Mouse (Mus musculus): ENCODE data around the gene Htra3. TPM values are rescaled to one million over a fixed set of nuclear protein-coding genes. Genes with fewer than 3 reads are reported as not detected.

The Htra3 gene
- polyA plus RNA-seq (2016; fragmentation: Nextera tagmentation; extraction: Ambion mirVana) = 5.9 and 8.2 TPM in 2 replicates

DNA sequence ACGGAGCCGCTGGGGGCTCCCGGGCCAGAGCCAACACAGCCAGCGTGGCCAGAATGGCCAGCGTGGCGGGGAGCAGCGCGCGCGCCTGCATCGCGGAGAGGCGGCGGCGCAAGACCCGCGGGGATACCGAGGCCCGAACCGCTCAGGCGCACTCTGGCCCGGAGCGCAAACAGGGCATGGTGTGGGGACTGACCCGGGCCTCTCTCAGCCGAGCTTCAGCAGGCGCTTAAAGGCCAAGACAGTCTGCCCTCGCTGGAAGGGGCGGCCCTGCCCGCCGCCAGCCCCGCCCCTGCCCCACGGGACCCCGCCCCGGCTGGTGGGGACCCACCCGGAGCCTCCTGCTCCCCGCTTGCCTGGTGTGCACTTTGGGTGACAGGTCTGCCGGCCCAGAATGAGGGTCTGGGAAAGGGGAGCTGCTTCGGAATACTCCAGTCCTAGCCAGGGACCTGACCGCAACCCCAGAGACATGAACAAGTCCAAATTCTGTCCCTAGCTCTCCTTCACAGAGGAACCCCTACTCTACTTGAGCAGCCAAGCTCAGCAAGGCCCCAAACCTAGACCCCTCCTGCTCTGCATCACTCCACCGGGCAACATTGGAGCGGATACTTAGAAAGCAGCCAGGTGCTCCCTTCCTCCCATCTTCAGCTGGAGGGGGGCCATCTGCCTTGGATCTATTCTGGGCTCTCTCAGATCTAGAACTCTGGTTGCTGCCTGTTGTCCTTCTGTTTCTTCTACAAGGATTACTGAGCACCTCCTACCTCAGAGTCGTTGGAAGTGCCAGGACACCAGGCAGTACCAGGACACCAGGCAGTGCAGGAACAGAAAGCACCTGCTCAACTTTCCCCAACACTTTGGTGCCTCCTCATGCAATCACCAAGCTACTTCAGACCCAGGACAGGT lies at the start of gene Htra3:
Gene Htra3, minus strand, starts transcription at position 527 of the 900 bp plus-strand sequence.
- H3K36me3 ChIP-seq (replicated peaks) = no peaks in the 10 kb centered on the region
- H3K4me2 ChIP-seq = peak within 1 kb of the TSS; percentile 52
- peaks cover 46% of the 10 kb centered on the region for H3K27me3 ChIP-seq
- H3K4me1 ChIP-seq = peaks cover 7% of the 10 kb centered on the region
- peak within 1 kb of the TSS; percentile 34 for H3K4me3 ChIP-seq (replicated peaks)
- H3K9me3 ChIP-seq = no peaks in the 10 kb centered on the region
- H3K27ac ChIP-seq = no peak within 1 kb of the TSS
- H3K9ac ChIP-seq = no peak within 1 kb of the TSS
- WGBS = 11% methylated on average over 42 of the region's 42 CpGs
- no peak for ATAC-seq (ENCODE audit: low FRiP score)

DNA sequence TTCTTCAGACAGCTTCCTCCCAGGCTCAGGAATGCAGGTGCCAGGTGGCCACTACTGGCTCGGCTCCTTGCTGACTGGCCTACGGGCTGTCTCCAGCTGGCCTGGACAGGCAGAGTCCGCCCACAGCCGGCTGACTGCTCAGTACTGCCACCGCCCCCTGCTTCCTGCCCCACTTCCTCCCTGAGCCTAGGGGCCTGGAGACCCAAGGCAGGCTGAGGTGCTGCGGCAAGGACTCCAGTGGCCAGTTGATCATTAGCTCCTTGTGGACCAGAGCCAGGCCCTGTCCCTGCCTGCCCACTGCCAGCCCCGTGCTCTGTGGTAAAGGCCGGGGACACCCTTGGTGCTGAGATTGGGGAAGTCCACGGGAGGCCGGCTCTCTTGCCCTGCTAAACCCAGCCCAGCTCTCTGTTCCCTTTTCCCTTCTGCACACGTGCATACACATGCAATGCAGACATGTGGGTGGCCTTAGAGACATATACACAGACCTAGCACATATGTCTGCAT lies 49.4 kb upstream of the Htra3 start:
- WGBS = 65% methylated on average over 11 of the region's 11 CpGs
- no peak for ATAC-seq (ENCODE audit: low FRiP score)
- Histone ChIP-seq H3K27me3 (no peaks in the 10 kb centered on the region), H3K36me3 (replicated peaks) (no peaks in the 10 kb centered on the region), H3K4me1 (no peaks in the 10 kb centered on the region), H3K9ac (no peak overlapping the region), H3K27ac (peak overlapping the region; percentile 53; the same call in 1 of the 2 replicates), H3K4me3 (replicated peaks) (no peak overlapping the region), H3K4me2 (no peak overlapping the region), H3K9me3 (no peaks in the 10 kb centered on the region)

DNA sequence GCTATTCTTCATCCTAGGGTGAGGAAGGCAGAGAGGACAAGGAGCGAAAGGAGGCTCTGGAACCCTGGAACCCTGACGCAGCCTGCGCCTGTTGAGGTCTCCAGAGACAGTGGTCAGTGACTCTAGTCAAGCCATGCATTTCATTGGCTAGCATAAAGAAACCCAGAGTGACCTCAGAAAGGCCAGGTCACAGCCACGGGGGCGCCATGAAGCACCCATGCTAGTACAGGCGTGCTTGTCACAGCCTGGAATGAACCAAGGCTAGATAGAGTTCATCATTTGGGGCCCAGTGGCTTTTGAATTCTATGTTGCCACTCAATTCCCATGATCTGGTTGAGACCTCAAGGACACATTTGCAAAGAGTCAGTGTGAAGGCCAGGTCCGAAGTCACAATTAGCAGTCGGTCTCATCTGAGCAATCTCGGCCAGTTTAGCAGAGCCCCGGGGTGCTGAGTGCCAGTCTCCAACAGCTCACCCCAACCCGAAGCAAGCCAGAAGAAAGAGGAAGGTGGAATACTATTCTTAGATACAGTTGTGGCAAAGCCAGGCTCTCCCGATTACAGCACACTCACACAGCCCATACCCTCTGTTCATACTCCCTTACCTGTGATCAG lies 48.9 kb upstream of the Htra3 start:
- ATAC-seq (ENCODE audit: low FRiP score) = no peak
- Histone ChIP-seq H3K9me3 (no peaks in the 10 kb centered on the region), H3K36me3 (replicated peaks) (no peaks in the 10 kb centered on the region), H3K9ac (no peak overlapping the region), H3K27ac (no peak overlapping the region), H3K27me3 (no peaks in the 10 kb centered on the region), H3K4me3 (replicated peaks) (no peak overlapping the region), H3K4me2 (no peak overlapping the region), H3K4me1 (no peaks in the 10 kb centered on the region)
- 91% methylated on average over 12 of the region's 12 CpGs for WGBS

DNA sequence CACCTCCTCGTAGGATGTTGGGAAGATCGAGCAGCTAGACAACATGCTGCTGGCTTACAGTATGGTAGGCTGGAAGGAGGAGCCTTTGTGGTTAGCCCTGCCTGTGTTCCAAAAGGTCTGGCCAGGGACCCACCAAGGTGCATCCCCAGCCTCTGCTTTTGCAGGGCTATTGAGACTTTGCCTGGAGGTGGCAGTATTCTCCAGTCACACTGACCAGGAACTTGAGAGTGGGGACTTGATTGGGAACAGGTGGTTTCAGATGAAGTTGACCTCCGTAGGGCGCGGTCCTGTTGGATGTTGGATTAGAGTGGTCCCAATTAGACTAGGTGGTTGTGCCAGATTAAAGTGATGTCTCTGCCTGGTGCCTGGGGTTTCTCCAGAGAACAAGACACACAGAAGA lies 47.9 kb upstream of the Htra3 start:
- WGBS = 91% methylated on average over 5 of the region's 5 CpGs
- H3K4me1 ChIP-seq = no peaks in the 10 kb centered on the region

DNA sequence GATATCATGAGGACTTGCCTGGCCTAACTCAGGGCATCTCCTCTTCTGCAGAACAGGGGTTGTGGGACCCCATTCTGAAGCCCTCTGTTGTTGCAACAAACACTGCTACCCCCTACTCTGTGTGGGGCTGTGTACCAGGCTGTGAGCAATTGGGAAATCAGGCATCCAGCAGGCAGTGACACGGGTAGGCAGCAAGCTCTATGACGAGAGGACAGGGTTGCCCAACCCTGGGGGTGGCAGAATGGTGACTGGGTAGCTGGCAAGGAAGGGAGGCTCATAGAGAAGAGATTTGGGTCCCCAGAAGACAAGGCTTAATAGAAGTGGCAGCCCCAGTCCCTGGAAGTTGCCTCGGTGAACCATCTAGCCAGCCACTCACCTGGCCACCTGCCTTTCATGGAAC lies 46.3 kb upstream of the Htra3 start:
- no peaks in the 10 kb centered on the region for H3K4me1 ChIP-seq
- H3K27ac ChIP-seq = no peak overlapping the region
- no peaks in the 10 kb centered on the region for H3K9me3 ChIP-seq
- no peaks in the 10 kb centered on the region for H3K36me3 ChIP-seq (replicated peaks)
- no peak overlapping the region for H3K4me2 ChIP-seq
- no peak overlapping the region for H3K9ac ChIP-seq
- WGBS = 71% methylated on average over 3 of the region's 3 CpGs
- H3K4me3 ChIP-seq (replicated peaks) = no peak overlapping the region
- no peak for ATAC-seq (ENCODE audit: low FRiP score)
- H3K27me3 ChIP-seq = no peaks in the 10 kb centered on the region

More for the DNA sequence above, 47.9 kb upstream of the Htra3 start:
- no peak for ATAC-seq (ENCODE audit: low FRiP score)
- no peak overlapping the region for H3K4me3 ChIP-seq (replicated peaks)
- no peaks in the 10 kb centered on the region for H3K36me3 ChIP-seq (replicated peaks)
- no peak overlapping the region for H3K27ac ChIP-seq
- no peak overlapping the region for H3K9ac ChIP-seq
- no peak overlapping the region for H3K4me2 ChIP-seq
- no peaks in the 10 kb centered on the region for H3K9me3 ChIP-seq
- H3K27me3 ChIP-seq = no peaks in the 10 kb centered on the region

DNA sequence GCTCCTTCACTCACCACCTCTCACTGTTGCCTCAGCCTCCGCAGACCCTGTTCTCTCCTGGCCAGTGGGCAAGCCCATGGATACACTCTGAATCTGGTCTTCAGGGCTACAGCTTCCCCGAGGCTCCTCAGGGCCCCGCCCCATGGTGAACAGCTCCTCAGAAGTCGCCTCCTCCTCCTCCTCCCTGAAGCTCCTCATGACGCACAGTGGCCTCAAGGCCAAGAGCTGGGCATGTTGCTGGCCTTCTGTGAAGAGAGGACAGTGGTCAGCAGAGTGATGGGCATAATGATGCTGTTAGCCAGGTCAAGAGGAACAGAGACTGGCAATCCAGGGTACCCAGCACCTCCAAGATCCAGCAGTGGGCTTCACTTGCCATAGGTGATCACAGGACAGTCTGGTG lies 44.3 kb upstream of the Htra3 start:
- Histone ChIP-seq H3K27me3 (no peaks in the 10 kb centered on the region), H3K36me3 (replicated peaks) (no peaks in the 10 kb centered on the region), H3K4me3 (replicated peaks) (no peak overlapping the region), H3K27ac (no peak overlapping the region), H3K9ac (no peak overlapping the region), H3K9me3 (no peaks in the 10 kb centered on the region), H3K4me2 (no peak overlapping the region), H3K4me1 (no peaks in the 10 kb centered on the region)
- ATAC-seq (ENCODE audit: low FRiP score) = no peak
- WGBS = 87% methylated on average over 5 of the region's 5 CpGs

DNA sequence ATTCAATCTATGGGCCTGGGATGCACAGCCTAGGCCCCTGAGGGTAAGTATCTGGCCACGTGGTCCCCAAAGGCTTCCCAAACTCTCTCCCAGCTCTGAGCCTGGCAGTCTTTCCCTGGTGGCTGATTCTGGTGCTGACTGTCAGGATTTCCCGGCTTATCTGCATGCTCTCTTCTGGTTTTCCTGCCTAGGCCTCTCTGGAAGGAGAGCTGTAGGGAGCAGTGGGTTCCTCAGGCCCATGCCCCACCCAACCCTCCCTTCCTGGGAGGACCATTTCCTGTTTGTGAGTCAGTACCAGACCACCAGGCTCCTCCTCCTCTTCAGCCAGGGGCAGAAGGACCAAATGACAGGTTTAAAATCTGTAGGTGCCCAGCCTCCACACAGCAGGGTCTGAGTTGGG lies 43.1 kb upstream of the Htra3 start:
- Histone ChIP-seq H3K27me3 (no peaks in the 10 kb centered on the region), H3K9ac (no peak overlapping the region), H3K9me3 (no peaks in the 10 kb centered on the region), H3K4me3 (replicated peaks) (no peak overlapping the region), H3K4me2 (no peak overlapping the region), H3K36me3 (replicated peaks) (no peaks in the 10 kb centered on the region), H3K27ac (no peak overlapping the region), H3K4me1 (no peaks in the 10 kb centered on the region)
- ATAC-seq (ENCODE audit: low FRiP score) = no peak
- 58% methylated on average over 2 of the region's 2 CpGs for WGBS

DNA sequence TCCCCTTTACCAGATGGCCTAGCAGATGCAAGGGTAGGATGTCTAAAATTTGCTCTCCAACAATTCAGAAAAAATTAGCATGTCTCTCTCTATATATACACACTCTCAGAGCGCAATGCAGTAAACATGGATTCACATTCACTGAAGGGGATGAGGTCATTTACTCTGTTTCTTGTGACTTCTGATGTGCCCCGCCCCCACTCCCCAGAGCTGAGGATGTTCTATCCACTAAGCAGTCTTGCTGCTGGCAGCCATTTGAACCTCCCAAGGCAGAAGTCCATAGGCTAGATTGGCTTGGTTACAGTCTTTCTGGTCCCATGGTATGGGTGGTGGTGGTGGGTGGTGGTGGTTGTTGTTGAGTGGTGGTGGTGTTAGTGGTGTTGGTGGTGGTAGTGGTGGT lies 42.4 kb upstream of the Htra3 start:
- Histone ChIP-seq H3K27ac (no peak overlapping the region), H3K4me1 (no peaks in the 10 kb centered on the region)

DNA sequence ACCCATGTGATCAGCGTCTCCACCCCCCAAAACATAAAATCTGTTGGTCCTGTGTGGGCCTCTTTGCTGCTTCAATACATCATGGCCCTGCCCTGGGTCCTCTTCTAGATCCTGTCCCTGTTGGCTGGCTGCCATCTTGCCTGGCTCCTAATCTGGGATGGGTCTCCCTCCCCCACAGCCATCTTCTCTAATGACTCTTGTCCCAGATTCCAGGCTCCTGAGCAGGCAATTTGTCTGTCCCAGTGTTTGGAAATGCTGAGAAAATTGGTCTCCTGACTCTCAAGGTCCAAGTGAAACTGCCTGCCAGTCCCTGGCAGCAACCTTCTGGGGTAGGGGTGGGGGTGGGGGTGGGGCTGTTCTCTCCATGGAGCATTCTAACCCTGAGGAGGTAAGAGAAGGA lies 40.3 kb upstream of the Htra3 start:
- Histone ChIP-seq H3K36me3 (replicated peaks) (no peaks in the 10 kb centered on the region), H3K9me3 (no peaks in the 10 kb centered on the region), H3K4me3 (replicated peaks) (no peak overlapping the region), H3K9ac (no peak overlapping the region), H3K4me1 (no peaks in the 10 kb centered on the region), H3K27ac (no peak overlapping the region), H3K4me2 (no peak overlapping the region), H3K27me3 (no peaks in the 10 kb centered on the region)
- no peak for ATAC-seq (ENCODE audit: low FRiP score)
- 95% methylated on average over 1 of the region's 1 CpGs for WGBS

More for the DNA sequence above, 42.4 kb upstream of the Htra3 start:
- no peaks in the 10 kb centered on the region for H3K36me3 ChIP-seq (replicated peaks)
- WGBS = 92% methylated on average over 2 of the region's 2 CpGs
- no peak for ATAC-seq (ENCODE audit: low FRiP score)
- no peaks in the 10 kb centered on the region for H3K9me3 ChIP-seq
- H3K4me2 ChIP-seq = no peak overlapping the region
- no peak overlapping the region for H3K4me3 ChIP-seq (replicated peaks)
- no peaks in the 10 kb centered on the region for H3K27me3 ChIP-seq
- no peak overlapping the region for H3K9ac ChIP-seq

DNA sequence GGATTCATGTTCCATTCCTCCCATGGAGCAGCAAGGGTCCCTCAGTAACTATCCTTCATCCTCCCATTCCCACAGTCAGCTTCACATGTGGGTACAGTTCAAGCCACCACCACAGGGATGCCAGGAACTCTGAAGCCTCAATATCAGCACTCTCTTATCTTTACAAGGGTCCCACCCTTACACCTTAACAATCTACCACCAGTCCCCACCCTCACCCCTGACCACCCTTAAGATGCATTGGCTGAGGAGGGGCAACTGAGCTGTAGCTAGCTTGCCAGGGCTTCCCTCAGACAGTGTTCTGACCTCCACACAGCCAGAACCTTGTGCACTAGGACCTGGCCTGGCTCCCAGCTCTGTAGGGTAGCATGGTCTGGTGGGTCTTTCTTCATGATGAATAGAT lies 39.8 kb upstream of the Htra3 start:
- no peak overlapping the region for H3K4me2 ChIP-seq
- no peaks in the 10 kb centered on the region for H3K4me1 ChIP-seq
- no peaks in the 10 kb centered on the region for H3K9me3 ChIP-seq
- ATAC-seq (ENCODE audit: low FRiP score) = no peak
- H3K9ac ChIP-seq = no peak overlapping the region
- no peak overlapping the region for H3K4me3 ChIP-seq (replicated peaks)
- no peaks in the 10 kb centered on the region for H3K27me3 ChIP-seq
- H3K36me3 ChIP-seq (replicated peaks) = no peaks in the 10 kb centered on the region
- H3K27ac ChIP-seq = no peak overlapping the region

DNA sequence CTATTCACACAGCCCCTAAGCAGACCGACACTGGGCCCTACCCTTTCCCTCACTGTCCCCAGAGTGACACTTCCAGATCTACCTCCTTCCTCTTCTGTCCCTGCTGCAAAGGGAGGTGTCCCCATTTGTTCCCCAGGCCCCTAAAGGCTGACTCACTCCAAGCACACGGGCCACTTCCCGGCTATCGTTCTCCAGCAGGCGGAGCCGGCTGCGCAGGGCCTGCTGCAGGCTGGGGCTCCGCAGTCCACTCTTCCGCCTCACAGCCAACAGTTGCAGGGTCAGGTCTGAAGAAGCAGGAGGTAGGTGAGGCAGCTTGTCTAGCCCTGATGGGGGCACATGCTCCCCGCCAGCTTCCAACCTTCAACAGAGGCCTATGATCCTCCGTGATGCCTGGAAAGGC lies 39.2 kb upstream of the Htra3 start:
- WGBS = 81% methylated on average over 11 of the region's 11 CpGs

DNA sequence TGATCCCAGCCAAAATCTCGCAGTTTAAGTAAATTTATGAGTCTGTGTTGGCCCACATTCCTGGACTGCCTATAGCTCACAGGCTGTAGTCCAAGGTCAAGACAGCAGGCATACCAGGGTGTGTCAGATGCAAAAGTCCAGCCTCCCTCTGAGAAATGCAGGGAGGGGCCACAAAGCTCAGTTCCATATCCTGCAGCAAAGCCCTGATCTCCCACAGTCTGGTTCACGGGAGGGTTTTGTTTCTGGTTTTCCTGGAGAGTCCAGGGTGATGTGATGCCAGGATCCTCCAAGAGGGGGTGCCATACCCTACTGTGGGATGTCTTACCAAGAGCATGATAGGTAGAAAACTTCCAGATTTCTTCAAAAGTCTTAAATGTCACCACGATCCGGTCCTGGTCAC lies 38.4 kb upstream of the Htra3 start:
- H3K36me3 ChIP-seq (replicated peaks) = no peaks in the 10 kb centered on the region
- 67% methylated on average over 4 of the region's 4 CpGs for WGBS
- H3K9me3 ChIP-seq = no peaks in the 10 kb centered on the region
- no peak overlapping the region for H3K4me3 ChIP-seq (replicated peaks)
- no peaks in the 10 kb centered on the region for H3K27me3 ChIP-seq
- H3K4me2 ChIP-seq = no peak overlapping the region
- no peak overlapping the region for H3K27ac ChIP-seq
- no peak overlapping the region for H3K9ac ChIP-seq
- H3K4me1 ChIP-seq = no peaks in the 10 kb centered on the region
- ATAC-seq (ENCODE audit: low FRiP score) = no peak

More for the DNA sequence above, 39.2 kb upstream of the Htra3 start:
- Histone ChIP-seq H3K27me3 (no peaks in the 10 kb centered on the region), H3K27ac (no peak overlapping the region), H3K4me1 (no peaks in the 10 kb centered on the region), H3K36me3 (replicated peaks) (no peaks in the 10 kb centered on the region), H3K4me2 (no peak overlapping the region), H3K9me3 (no peaks in the 10 kb centered on the region), H3K9ac (no peak overlapping the region), H3K4me3 (replicated peaks) (no peak overlapping the region)
- no peak for ATAC-seq (ENCODE audit: low FRiP score)

DNA sequence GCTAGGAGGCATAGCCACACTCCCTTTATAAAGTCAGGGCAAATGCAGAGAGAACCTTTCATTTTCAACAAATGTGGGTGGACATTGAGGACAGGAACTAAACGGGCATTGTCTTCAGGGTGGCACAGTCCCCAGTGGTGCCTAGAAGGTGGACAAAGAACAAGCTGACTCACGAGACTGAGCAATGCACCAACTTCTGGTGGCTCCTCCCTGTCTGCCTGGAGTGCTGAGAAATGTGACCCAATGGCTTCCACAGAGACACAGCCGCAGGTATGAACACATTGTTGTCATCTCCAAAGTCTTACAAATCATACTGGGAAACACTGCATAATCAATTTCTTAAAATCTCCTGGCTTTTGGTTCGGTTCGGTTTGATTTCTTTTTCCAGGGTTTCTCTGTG lies 37.9 kb upstream of the Htra3 start:
- Histone ChIP-seq H3K9ac (no peak overlapping the region), H3K4me1 (no peaks in the 10 kb centered on the region), H3K4me3 (replicated peaks) (no peak overlapping the region), H3K9me3 (no peaks in the 10 kb centered on the region), H3K4me2 (no peak overlapping the region), H3K27ac (no peak overlapping the region), H3K36me3 (replicated peaks) (no peaks in the 10 kb centered on the region), H3K27me3 (no peaks in the 10 kb centered on the region)
- no peak for ATAC-seq (ENCODE audit: low FRiP score)
- 78% methylated on average over 5 of the region's 5 CpGs for WGBS
